Mouse (Mus musculus) heart, postnatal 14 days (tissue): ENCODE results near the gene Mnd1. TPM values are rescaled to one million over a fixed set of nuclear protein-coding genes. Genes with fewer than 3 reads are reported as not detected.

Source experiments
- DNase-seq, 2 experiments: peaks; one replicate each; pipeline ENCODE4 v3.0.0; 2021 to 2022
- intact Hi-C: fragments of 180-260 bp; cut with DNase I; formaldehyde crosslinking; loops from one replicate; pipeline ENCODE4 v1.15.1; 2025
- long read RNA-seq, 2 experiments: library from polyadenylated mRNA; stranded (forward); transcript quantifications; one replicate each; pipeline ENCODE4 v2.0.0; 2021
- total RNA-seq, 2 experiments: library from RNA; stranded (reverse); gene quantifications; 2 replicates each; pipeline ENCODE4 v1.2.3; 2021

The Mnd1 gene
- total RNA-seq, result 1 to 10 TPM; 4.0 to 6.5 TPM
- long read RNA-seq, experiment 1, partial matches to known transcripts, result 0 of 2 reads
- long read RNA-seq, experiment 1, other reads (novel, unspliced or antisense), result 1 of 2 reads
- long read RNA-seq, experiment 2, partial matches to known transcripts, result 0 of 3 reads
- long read RNA-seq, experiment 2, other reads (novel, unspliced or antisense), result 0 of 3 reads

DNA sequence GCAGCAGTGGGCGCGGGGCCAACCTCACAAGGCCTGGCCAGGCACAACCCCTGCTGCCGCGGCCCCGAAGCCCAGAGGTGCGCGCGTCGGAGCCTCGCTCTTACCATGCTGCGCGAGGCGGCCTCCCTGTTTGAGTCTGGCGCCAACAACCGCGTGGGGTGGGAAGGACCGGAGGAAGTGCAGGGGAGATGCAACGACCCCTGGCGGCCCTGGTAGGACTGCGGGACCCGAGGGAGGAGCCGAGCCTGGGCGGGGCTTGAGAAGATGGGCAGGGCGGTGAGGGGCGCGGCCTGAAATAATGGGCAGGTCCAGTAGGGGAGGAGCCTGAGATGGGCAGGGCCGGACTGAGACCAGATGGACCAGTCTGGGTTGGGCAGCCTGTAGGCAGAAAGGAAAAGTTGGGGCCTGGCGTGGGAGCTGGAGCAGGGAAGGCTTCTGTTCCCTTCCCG, at the start of gene Mnd1:
TSS of gene Mnd1 (minus strand) at position 229 of the 449 bp plus-strand sequence.
- DNase-seq, result peak; percentile 99
- intact Hi-C loops, result loop anchor here (5.0 to 10.0 kb wide), 2 partner anchors 118 to 211 kb away; no protein-coding TSS in a partner anchor

- DNase-seq, result no peak
- intact Hi-C loops, result no loop called here
Observed at GRCm38 (mm10) chr3:84204640-84205039, 49.1 kb upstream of the Mnd1 start.

- intact Hi-C loops, result no loop called here
- DNase-seq, result peak; percentile 17 to 40
Observed at GRCm38 (mm10) chr3:84200559-84201420, 45.2 kb upstream of the Mnd1 start.

DNA sequence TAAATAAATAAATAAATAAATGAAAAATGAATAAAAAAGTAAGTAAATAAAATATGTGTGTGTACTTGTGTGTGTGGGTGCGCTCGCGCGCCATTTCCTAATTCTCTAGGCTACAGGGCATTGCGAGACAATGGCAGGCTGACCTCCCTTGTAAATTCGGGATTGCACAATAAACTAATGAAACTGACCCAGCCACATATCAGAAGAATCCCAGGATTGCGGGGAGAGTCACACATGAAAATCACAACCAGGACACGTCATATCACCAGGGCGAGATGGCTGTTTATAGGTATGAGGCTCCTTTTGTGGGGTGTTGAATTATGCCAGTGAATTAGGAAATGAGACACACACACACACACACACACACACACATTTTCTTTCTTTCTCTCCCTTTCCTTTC, 43.9 kb upstream of the Mnd1 start:
- no peak for DNase-seq
- intact Hi-C loops, result no loop called here

DNA sequence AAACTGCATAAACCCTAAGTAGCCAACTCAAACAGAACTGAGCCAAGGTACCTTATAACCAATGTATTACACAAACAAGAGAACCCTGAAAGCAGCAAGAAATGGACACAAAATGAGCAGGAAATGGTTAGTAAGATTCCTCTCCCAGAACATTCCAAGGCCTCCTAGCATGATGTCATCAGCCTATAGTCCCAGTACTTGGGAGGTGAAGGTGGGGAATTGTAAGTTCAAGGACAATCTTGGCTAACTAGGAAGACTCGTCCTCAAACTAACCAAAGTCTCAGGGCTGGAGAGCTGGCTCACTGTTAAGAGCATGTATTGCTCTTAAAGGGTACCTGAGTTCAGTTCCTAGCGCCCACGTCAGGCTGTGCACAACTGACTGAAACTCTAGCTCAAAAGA, 42.6 kb upstream of the Mnd1 start:
- DNase-seq, result no peak
- intact Hi-C loops, result no loop called here

DNA sequence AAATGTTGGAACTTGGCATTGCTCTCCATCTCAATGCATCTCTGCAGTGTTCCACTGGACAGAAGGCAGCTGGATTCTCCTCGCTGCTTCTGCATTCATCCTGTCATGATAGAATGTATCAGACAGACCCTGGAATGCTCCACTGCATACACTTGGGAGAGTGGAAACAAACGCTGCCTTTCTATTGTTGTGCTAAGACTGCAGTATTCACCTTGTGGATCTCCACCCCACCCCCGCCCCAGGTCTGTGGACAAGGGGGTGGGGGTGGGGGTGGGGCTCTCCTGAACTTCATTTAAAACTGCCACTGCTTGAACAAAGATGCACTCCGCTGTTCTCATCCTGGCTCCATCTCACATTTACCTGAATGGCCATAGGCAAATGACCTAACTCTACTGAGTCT, 38.3 kb upstream of the Mnd1 start:
- DNase-seq, result no peak
- intact Hi-C loops, result loop anchor here (5.0 kb wide), 2 partner anchors 33 to 68 kb away; no protein-coding TSS in a partner anchor

- intact Hi-C loops, result loop anchor here (5.0 kb wide), 2 partner anchors 36 to 71 kb away; no protein-coding TSS in a partner anchor
- peak; percentile 11 to 13 for DNase-seq
Observed at GRCm38 (mm10) chr3:84191141-84191881, 35.7 kb upstream of the Mnd1 start.

- intact Hi-C loops, result loop anchor here (5.0 kb wide), 2 partner anchors 37 to 72 kb away; no protein-coding TSS in a partner anchor
- DNase-seq, result peak; percentile 23 to 37
Observed at GRCm38 (mm10) chr3:84190513-84191061, 35.0 kb upstream of the Mnd1 start.

DNA sequence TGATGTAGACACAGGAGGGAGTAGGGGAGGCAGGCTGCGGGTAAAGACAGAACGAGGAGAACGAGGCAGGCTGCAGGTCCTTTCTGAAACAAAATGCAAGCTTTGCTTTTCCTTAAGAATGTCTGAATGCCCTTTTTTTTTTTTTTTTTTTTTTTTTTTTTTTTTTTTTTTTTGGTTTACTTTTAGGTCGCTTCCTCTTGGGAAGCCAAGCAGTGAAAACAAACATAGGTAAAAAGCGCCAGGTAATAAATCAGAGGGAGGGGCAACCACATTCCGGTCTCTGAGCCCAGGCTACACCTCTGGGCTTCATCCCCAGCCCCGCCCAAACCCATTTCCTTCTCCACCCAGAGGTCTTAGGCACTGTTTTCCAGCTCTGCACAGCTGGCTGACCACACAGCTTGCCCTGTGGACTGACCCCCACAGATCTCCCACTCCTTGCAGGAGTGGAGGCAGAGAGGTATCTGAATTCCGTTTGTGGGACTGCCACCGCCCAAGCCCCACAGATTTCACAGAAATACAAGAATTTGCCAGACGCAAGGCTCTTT, 34.1 kb upstream of the Mnd1 start:
- intact Hi-C loops, result loop anchor here (5.0 kb wide), 2 partner anchors 38 to 73 kb away; no protein-coding TSS in a partner anchor
- peak in 1 of 2 experiments; percentile 3 for DNase-seq

DNA sequence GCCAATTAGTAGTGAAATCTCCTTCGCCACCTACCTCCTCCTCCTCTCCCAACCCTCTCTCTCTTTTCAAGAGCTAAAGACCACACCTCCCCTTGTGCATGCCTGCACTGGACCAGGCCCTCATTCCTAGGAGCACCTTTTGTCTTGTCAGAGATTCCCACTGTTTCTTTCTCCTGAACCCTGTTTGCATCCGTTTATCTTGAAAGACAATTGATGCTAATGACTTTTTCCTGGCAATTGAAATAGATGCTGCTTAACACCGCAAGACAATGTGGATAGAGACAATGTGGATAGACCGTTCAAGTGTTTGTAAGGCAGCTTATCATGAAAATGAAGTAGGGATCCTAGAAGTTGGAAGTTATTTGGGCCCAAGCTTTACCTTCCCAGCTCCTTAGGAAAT, 26.1 kb upstream of the Mnd1 start:
- intact Hi-C loops, result no loop called here
- no peak for DNase-seq

DNA sequence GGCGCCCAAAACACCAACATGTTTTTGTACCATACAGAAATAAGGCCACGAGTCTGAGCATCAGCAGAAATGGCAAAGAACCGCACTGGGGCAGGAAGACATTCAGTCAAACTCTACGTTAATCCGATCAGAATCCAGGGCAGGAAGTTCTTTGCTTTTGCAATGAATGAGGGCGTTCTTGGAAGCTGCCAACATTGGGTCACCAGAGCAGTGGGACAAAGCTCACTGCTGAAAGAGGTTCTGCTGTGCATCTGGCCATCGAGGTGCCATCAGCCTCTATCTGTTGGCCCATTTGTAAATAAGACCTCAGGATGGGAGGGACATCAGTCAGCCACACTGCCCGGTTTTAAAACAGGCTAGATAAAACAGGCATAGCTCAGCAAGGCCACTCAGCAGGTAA, 25.5 kb upstream of the Mnd1 start:
- intact Hi-C loops, result no loop called here
- no peak for DNase-seq

DNA sequence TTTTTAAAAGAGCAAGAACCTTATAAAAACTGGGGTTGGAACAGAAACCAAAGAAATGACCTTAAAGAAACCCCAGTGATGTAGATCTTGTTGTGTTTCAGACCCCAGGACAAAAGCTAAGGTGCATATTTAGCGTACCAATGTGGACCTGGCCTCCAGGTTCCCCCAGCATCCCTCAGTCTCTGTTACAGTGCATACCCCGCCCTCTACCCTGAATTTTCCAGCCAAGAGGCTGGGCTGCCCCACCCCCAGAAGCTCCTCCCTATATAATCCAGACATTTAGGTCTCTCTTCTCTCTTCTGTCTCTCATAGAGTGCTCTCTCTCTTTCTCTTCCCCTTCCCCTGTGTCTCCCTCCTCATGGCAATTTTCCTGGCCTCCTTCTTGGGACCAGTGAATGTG, 24.7 kb upstream of the Mnd1 start:
- DNase-seq, result no peak
- intact Hi-C loops, result no loop called here

DNA sequence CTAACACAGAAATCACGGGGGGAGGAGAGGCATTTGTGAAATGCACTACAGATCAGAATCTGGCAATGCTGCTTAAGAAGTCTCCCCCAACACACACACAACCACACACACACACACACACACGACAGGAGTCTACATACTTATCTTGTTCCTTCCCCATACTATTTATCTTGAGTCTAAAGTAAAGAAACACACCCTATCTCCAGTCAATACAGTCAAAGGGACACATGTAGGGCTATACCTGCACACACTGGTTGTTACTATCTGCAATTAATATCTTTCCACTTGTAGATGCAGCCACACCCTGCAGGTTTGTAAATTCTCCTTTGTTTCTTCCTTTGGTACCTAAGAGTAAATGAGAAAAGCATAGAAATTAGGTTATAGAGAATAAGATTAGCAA, 22.2 kb upstream of the Mnd1 start:
- DNase-seq, result no peak
- intact Hi-C loops, result loop anchor here (5.0 kb wide), 2 partner anchors 39 to 364 kb away; no protein-coding TSS in a partner anchor

- intact Hi-C loops, result loop anchor here (1.0 to 5.0 kb wide), 4 partner anchors 42 to 367 kb away; no protein-coding TSS in a partner anchor
- DNase-seq, result peak; percentile 77 to 87
Observed at GRCm38 (mm10) chr3:84175337-84176315, 20.0 kb upstream of the Mnd1 start.

DNA sequence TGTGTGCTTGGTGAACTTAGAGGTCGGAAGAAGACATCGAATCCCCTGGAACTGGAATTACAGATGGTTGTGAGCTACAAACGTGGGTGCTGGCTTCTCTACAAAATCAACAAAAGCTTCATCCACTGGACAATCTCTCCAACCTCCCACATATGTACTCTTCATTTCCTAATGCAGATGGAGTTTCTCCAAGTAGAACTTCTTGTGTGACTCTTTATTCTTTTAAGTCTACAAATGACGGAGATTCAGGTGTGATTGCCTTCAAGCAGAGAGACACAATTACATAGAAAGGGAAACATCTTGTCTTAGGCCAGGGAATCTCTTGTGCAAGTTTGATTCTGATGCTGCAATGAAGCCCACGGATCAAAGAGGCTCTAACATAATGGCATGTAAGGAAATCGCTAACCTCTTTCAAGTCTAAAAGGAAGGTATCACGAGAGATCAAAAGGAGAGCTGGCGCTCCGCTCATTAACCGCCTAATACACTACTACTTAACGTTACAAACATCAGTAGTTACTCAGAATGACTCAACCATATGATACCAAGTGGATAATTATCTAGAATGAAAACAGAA, 18.1 kb upstream of the Mnd1 start, which contains the start of gene Gm6525:
TSS of gene Gm6525 (plus strand) at position 524 of the 574 bp plus-strand sequence.
- DNase-seq, result no peak
- intact Hi-C loops, result loop anchor here (2.0 kb wide), 1 partner anchor 129 kb away; no protein-coding TSS in a partner anchor

GRCm38 (mm10) chr3:84172406-84172805, 16.8 kb upstream of the Mnd1 start:
- DNase-seq, result no peak
- intact Hi-C loops, result no loop called here

- intact Hi-C loops, result no loop called here
- no peak for DNase-seq
Observed at GRCm38 (mm10) chr3:84169393-84170005, 13.9 kb upstream of the Mnd1 start.

- DNase-seq, result no peak
- intact Hi-C loops, result no loop called here
Observed at GRCm38 (mm10) chr3:84168943-84169342, 13.4 kb upstream of the Mnd1 start.
